Mouse (Mus musculus): ENCODE results near the gene Fbp1.

GRCm38 (mm10) chr13:62879831-62880615, 8.1 kb downstream of the Fbp1 start:
- TF ChIP-seq POLR2A (IDR thresholded peaks at IDR 0.05; ENCODE audit: low read depth, low read length) (no peak), CTCF (IDR thresholded peaks at IDR 0.05; ENCODE audit: extremely low read depth, insufficient read depth, insufficient read length, insufficient replicate concordance) (no peak)
